Mouse (Mus musculus) C2C12 (cell line): ENCODE data around the gene Gm9112.
"Not testable (repeated sequence)": the region's sequence is repeated elsewhere in the genome, so short reads cannot be mapped to it uniquely, and the experiment has no call there.

ENCODE experiments used
- CTCF ChIP-seq: IDR thresholded peaks from one replicate; pipeline ENCODE4 v1.5.1; 2011; ENCODE audit not compliant: control insufficient read depth, insufficient read depth, insufficient read length
- MYOG ChIP-seq: IDR thresholded peaks from one replicate; pipeline ENCODE4 v1.6.1; 2011; ENCODE audit not compliant: control insufficient read depth, insufficient read length; ENCODE audit errors: extremely low read depth

DNA sequence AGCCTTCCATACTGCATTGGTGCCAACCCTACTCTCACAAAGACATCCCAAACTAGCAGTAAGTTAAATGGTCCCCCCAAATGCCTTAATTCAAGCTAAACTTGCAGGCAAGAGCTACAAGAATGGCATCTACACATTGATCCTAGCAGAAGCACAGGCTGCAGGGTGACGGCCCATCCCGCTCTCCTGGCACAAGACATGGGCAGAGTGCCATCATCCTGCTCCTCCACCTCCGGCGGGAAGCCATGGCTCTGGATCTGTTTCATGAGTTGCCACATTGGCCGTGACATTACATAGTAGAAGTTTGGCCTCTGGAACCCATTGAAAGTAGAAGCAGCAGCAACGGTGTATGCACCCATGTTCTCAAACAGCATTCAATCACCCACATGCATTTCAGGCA lies 16.8 kb upstream of the Gm9112 start:
- not testable (repeated sequence) for TF ChIP-seq MYOG, CTCF
